Mouse (Mus musculus) spleen, adult 2 months (tissue): ENCODE measurements around the gene Cdkn2c. TPM values are rescaled to one million over a fixed set of nuclear protein-coding genes. Genes with fewer than 3 reads are reported as not detected.
"Not testable (repeated sequence)": the region's sequence is repeated elsewhere in the genome, so short reads cannot be mapped to it uniquely, and the experiment has no call there.

Experiments used
- DNase-seq, 2 experiments: peaks; one replicate each; pipeline versions ENCODE4 v3.0.0 to v3.0.0-alpha.2; 2012 to 2021; ENCODE audit warnings: low spot score in 2 of 2, low read depth in 1 of 2
- H3K27ac ChIP-seq: fragments of 200-500 bp; 2 replicates; pipeline ENCODE4 v1.5.1; 2012; ENCODE audit warnings: low read length, inconsistent platforms; ENCODE audit not compliant: insufficient read depth
- H3K27me3 ChIP-seq: fragments of 200-500 bp; 2 replicates; pipeline ENCODE4 v1.6.1; 2012; ENCODE audit warnings: mild to moderate bottlenecking, moderate library complexity, low read length, inconsistent platforms; ENCODE audit not compliant: control insufficient read depth, insufficient read depth
- H3K36me3 ChIP-seq: fragments of 200-500 bp; 2 replicates; pipeline ENCODE4 v1.6.1; 2012; ENCODE audit warnings: mild to moderate bottlenecking, low read length, inconsistent platforms; ENCODE audit not compliant: control insufficient read depth, insufficient read depth
- H3K4me1 ChIP-seq: fragments of 200-500 bp; 2 replicates; pipeline ENCODE4 v1.6.1; 2011; ENCODE audit warnings: inconsistent platforms; ENCODE audit not compliant: control insufficient read depth, insufficient read depth, insufficient read length
- H3K4me3 ChIP-seq: fragments of 200-500 bp; 2 replicates; pipeline ENCODE4 v1.5.1; 2011; ENCODE audit warnings: mild to moderate bottlenecking, inconsistent platforms; ENCODE audit not compliant: insufficient read depth, insufficient read length; ENCODE audit errors: extremely low read depth
- CTCF ChIP-seq: fragments of 200-500 bp; IDR thresholded peaks from 2 replicates; pipeline ENCODE4 v1.5.1; 2011; ENCODE audit warnings: mild to moderate bottlenecking, inconsistent platforms; ENCODE audit not compliant: insufficient read depth, insufficient read length, insufficient replicate concordance; ENCODE audit errors: extremely low read depth
- POLR2A ChIP-seq: fragments of 200-500 bp; IDR thresholded peaks from 2 replicates; pipeline ENCODE4 v1.6.1; 2011; ENCODE audit warnings: low read depth, low read length, inconsistent platforms
- WGBS: fragments of 180-500 bp; shearing (Covaris S2); methylation state at CpG from one replicate; pipeline ENCODE4 v1.1.7; 2018; 5-methylcytosine and 5-hydroxymethylcytosine counted together
- polyA plus RNA-seq: library from polyadenylated mRNA; depleted of rRNA; stranded (reverse); fragments of >200 nt; gene quantifications from 2 replicates; pipeline ENCODE4 v1.2.3, GENCODE M21; 2012; rRNA removed

The Cdkn2c gene
- 6.2 and 10.4 TPM in 2 replicates for polyA plus RNA-seq

DNA sequence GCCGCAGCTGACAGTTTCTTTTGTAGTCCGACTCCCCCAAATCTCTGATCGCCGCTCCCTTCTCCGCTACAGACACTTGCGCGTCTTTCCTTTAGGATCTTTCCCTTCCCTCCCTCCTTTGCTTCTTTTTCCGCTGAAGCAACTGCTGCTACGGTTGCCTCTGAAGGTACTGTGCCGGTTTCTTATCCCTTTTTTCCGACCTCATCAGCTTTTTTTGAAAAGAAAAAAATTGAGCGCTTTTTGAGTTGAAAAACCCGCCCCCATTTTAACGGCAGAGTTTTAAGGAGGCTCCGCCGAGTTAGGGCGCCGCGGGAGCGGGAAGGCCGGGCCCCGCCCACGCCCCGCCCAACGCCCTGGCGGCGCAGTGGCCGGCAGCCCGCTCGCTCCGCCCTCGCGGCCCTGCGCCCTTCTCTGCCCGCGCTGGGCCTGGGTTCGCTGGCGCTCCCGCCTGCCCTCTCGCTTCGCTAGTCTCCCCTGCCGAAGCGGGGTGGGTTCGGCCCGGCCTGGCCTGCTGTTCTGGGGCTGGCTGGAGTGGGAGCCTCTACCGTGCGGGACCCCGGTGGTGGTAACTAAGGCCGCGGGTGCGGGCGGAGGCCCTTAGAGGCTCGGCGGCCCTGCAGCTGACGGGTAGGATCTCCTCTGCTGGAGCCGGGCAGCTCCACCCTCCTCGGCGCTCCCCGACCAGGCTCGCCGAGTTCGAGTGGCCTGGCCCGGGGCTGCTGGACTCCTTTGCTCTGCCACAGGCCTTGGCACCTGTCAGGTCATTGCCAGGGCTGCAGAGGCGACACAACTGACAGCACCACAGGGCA, at the start of gene Cdkn2c:
Cdkn2c (minus strand) TSS at position 729 of the 809 bp plus-strand sequence.
- WGBS = under 1% methylated on average over 63 of the region's 64 CpGs
- Histone ChIP-seq H3K27me3 (no peaks in the 10 kb centered on the region), H3K4me1 (no peaks in the 10 kb centered on the region), H3K27ac (peak within 1 kb of the TSS; percentile 95), H3K36me3 (no peaks in the 10 kb centered on the region), H3K4me3 (peak within 1 kb of the TSS; percentile 74)
- TF ChIP-seq POLR2A (peak; percentile 69; the same call in 1 of the 2 replicates), CTCF (no peak)
- peak; percentile 67 to 81 for DNase-seq

DNA sequence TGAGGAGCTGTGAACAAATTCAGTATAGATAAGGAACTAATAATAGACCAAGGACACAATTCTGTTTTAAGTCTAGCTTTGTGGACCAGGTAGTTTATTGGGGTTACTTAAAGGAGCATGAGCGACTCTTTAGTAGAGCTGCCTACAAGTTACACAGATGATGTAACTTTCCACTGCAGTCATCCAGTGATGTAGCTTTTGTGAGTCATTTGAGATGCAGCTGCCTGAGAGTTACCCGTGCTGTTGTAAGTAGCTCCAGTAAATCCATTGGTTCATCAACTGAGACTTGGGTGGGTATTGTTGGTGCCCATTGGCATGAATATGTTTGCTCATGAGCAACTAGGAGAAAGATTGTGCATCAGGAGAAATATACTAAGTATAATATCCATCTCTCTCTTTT, 38.4 kb upstream of the Cdkn2c start:
- TF ChIP-seq POLR2A (no peak), CTCF (no peak)
- no peak for DNase-seq
- Histone ChIP-seq H3K36me3 (no peaks in the 10 kb centered on the region), H3K27ac (no peak overlapping the region), H3K4me3 (no peak overlapping the region), H3K4me1 (no peaks in the 10 kb centered on the region), H3K27me3 (no peaks in the 10 kb centered on the region)
- 92% methylated on average over 2 of the region's 2 CpGs for WGBS

DNA sequence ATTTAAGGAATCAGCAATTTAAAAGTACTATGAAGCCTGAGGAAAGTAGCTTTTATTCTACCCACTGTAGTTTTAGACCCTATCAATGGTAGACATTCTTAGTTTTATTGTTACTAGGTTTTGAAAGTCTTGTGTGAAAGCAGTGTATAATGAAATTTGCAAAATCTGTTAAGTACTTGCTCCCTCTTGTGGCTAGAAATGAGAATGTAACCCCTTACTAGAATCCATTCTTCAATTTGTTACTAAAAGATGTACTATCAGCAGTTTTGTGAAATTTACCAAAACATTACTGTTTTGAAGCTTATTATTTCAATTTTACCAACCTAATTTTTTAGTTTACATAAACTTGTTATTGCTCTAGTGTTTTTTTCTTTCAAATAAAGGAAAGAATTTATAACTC, 36.6 kb upstream of the Cdkn2c start:
- no peaks in the 10 kb centered on the region for H3K36me3 ChIP-seq
- no peak overlapping the region for H3K4me3 ChIP-seq
- H3K27me3 ChIP-seq = no peaks in the 10 kb centered on the region
- no peak for TF ChIP-seq CTCF
- TF ChIP-seq POLR2A = no peak
- H3K4me1 ChIP-seq = no peaks in the 10 kb centered on the region
- no peak overlapping the region for H3K27ac ChIP-seq
- DNase-seq = peak in 1 of 2 experiments; percentile 17

DNA sequence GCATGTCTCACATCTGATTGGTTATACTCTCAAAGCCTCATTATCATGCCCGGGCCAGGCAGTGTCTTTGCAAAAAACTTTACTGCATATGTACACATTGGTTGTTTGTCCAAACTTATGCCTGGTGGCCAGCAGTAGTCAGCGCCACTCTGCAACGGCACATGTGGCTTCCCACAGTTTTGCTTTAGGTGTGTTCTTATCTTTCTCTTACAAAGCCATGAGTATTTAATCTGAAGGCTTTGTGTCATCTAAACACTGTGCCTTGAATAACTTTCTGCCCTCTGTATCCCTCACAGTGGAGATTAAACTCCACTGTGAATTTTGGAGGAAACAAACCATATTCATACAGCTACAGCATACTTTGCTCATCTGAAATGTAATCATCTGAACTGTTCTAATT, 33.7 kb upstream of the Cdkn2c start:
- not testable (repeated sequence) for DNase-seq, H3K4me3 ChIP-seq, H3K4me1 ChIP-seq, H3K36me3 ChIP-seq, H3K27ac ChIP-seq, H3K27me3 ChIP-seq
- 91% methylated on average over 3 of the region's 3 CpGs for WGBS

DNA sequence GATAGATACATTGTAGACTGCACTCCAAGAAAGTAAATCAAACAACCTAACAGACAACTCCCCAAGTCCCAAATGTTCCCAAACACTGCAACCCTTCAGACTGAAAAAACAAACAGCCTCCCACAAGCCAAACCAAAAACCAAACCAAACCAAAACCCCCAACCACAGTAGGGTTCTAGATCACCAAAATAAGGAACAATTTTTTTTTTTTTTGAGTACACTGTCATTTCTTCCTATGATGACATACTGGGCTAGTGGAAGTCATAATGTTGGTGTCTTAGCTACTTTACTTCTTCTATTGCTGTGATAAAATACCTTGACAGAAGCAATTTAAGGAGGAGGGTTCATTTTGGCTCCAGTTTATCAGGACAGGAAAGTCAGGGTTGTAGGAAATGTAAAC, 25.7 kb upstream of the Cdkn2c start:
- Histone ChIP-seq H3K4me1 (no peaks in the 10 kb centered on the region), H3K4me3 (no peak overlapping the region), H3K36me3 (peaks cover 1% of the 10 kb centered on the region; the same call in 1 of the 2 replicates), H3K27me3 (no peaks in the 10 kb centered on the region), H3K27ac (no peak overlapping the region)
- no peak for DNase-seq
- TF ChIP-seq POLR2A (no peak), CTCF (no peak)

DNA sequence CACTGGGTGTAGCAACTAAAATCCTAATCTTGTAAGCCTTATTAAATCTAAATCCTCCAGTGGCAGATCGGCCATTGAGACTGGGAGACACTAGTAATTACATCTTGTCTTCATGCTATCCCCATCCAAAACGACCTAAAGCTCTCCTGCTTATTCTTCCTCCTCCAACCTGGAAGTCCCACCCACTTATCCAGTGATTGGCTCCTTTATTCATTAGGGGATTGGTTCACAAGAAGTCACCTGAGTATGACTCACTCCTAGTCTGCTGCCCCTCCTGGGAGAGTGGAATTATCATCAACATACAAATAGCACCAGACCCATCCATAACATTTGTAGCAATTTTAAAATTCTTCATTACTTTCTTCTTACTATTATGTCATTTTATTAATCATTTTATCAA, 16.6 kb upstream of the Cdkn2c start:
- no peaks in the 10 kb centered on the region for H3K36me3 ChIP-seq
- H3K27ac ChIP-seq = no peak overlapping the region
- no peak for DNase-seq
- WGBS = 82% methylated on average over 2 of the region's 2 CpGs
- H3K4me1 ChIP-seq = no peaks in the 10 kb centered on the region
- H3K27me3 ChIP-seq = no peaks in the 10 kb centered on the region
- H3K4me3 ChIP-seq = no peak overlapping the region
- TF ChIP-seq POLR2A (no peak), CTCF (no peak)

DNA sequence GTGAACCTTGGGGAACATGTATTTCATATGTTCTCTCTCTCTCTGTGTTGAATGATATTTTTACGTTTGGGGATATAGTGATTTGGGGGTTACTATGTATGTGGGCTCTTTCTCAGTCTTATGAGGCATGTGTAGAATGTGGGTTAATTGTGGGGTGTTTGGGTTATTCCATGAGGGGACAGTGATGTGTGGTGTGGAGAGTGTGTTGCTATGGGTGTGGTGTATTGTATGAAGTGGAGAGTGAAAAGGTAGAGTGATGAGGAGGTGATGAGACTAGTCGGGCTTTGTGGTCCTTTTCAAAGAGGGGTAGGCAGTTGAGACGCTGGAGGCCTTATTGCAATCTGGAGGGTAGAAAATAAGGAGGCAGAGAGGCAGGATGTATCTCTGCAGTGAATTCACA, 10.2 kb upstream of the Cdkn2c start:
- no peak for TF ChIP-seq CTCF
- TF ChIP-seq POLR2A = no peak

More for the DNA sequence above, 10.2 kb upstream of the Cdkn2c start:
- Histone ChIP-seq H3K4me3 (peak overlapping the region; percentile 74), H3K4me1 (no peaks in the 10 kb centered on the region), H3K27ac (peak overlapping the region; percentile 91), H3K27me3 (no peaks in the 10 kb centered on the region), H3K36me3 (no peaks in the 10 kb centered on the region)
- no peak for DNase-seq
- WGBS = 3% methylated on average over 3 of the region's 3 CpGs
